Mouse (Mus musculus) E14TG2a.4 (cell line): ENCODE measurements around the gene Bcl11b.

Source experiments
- CTCF ChIP-seq: conservative IDR thresholded peaks from 2 replicates; pipeline ENCODE4 v1.5.1; 2014; ENCODE audit warnings: low read length
- NANOG ChIP-seq: IDR thresholded peaks from 2 replicates; pipeline ENCODE4 v1.6.1; 2014; ENCODE audit warnings: borderline replicate concordance, low read length, mixed read lengths

DNA sequence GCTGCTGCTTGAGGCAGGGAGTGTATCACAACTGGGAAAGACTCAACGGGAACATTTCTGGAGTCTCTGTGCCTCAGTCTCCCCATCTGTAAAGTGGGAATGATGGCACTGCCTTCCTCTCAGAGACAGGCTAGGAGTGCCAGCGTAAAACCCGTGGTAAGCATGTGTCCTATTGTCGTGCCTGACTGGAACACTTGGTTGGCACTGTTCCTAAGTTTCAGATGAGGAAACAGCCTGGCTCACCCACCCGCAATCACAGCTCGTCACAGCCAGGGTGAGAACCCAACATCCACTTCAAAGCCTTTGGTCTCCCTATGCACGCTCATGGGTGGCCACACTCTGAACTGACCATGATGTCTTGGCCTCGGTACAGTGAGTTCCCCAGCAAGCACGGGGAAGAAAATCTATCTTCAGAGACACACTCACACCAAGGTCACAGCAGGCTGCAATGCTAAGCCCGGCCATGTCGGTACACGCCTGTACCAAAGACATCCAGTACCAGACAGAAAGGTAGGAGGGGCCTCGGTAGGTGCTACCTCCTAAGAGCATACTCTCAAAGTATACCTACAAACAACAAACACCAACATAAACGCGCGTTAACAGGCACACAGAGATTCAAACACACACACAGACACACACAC lies 50.2 kb downstream of the Bcl11b start:
- no peak for TF ChIP-seq CTCF
- TF ChIP-seq NANOG = no peak
